Mouse (Mus musculus) kidney, embryonic 15.5 days (tissue): Measurements from ENCODE around the gene Klhl36. TPM values are rescaled to one million over a fixed set of nuclear protein-coding genes. Genes with fewer than 3 reads are reported as not detected.

Experiments
- ATAC-seq: fragments of 200-750 bp; cut with Nextera tagmentation; replicated peaks from 2 replicates; pipeline ENCODE4 v1.8.0; 2017; ENCODE audit warnings: moderate TSS enrichment; ENCODE audit not compliant: low FRiP score
- H3K27ac ChIP-seq: fragments of 300-500 bp; sonication (generic); 2 replicates; pipeline ENCODE4 v1.5.1; 2015; ENCODE audit warnings: mild to moderate bottlenecking, inconsistent platforms
- H3K27me3 ChIP-seq: fragments of 300-500 bp; sonication (generic); 2 replicates; pipeline ENCODE4 v1.6.1; 2015; ENCODE audit warnings: inconsistent platforms
- H3K36me3 ChIP-seq: fragments of 300-500 bp; sonication (generic); 2 replicates; pipeline ENCODE4 v1.6.1; 2015; ENCODE audit warnings: inconsistent platforms
- H3K4me1 ChIP-seq: fragments of 300-500 bp; sonication (generic); 2 replicates; pipeline ENCODE4 v1.6.1; 2015; ENCODE audit warnings: inconsistent platforms
- H3K4me2 ChIP-seq: fragments of 300-500 bp; sonication (generic); 2 replicates; pipeline ENCODE4 v1.6.1; 2015; ENCODE audit warnings: moderate library complexity, mild to moderate bottlenecking, inconsistent platforms
- H3K4me3 ChIP-seq: fragments of 300-500 bp; sonication (generic); replicated peaks from 2 replicates; pipeline ENCODE4 v1.5.1; 2015; ENCODE audit warnings: mild to moderate bottlenecking, inconsistent platforms
- H3K9ac ChIP-seq: fragments of 300-500 bp; sonication (generic); 2 replicates; pipeline ENCODE4 v1.6.1; 2015; ENCODE audit warnings: mild to moderate bottlenecking, inconsistent platforms
- H3K9me3 ChIP-seq: fragments of 300-500 bp; sonication (generic); replicated peaks from 2 replicates; pipeline ENCODE4 v1.6.1; 2016; ENCODE audit warnings: inconsistent platforms
- WGBS: fragments of 180-500 bp; shearing (Covaris S2); methylation state at CpG from one replicate; pipeline ENCODE4 v1.1.7; 2015; ENCODE audit warnings: mixed read lengths; 5-methylcytosine and 5-hydroxymethylcytosine counted together
- polyA plus RNA-seq: library from polyadenylated mRNA; unstranded; fragments of >200 nt; fragmentation: Nextera tagmentation; extraction: Ambion mirVana; gene quantifications from 2 replicates; pipeline ENCODE4 v1.2.1, GENCODE M21; 2015

The Klhl36 gene
- polyA plus RNA-seq, 1 experiment from 2014 or later = 18.4 TPM

DNA sequence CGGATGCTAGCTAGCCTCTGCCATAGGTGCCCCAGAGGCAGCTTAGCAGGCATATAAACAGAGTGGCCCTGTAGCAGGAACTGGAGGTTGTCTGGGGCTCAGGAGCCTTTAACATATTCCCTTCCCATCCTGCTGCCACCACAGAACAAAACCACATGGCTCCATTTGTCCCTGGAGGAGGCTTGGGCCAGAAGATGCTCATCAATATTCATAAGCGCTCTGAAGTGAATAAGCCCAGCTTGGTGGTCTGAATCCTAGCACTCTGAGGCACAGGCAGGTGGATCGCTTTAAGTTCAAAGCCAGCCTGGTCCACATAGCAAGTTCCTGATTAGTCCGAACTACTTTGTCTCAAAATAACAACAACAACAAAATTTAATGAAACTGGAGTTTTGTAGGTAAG lies 25.9 kb downstream of the Klhl36 start:
- Histone ChIP-seq H3K4me2 (no peak overlapping the region), H3K27ac (no peak overlapping the region), H3K4me1 (peaks cover 8% of the 10 kb centered on the region; the same call in 1 of the 2 replicates), H3K9ac (no peak overlapping the region), H3K9me3 (no peaks in the 10 kb centered on the region), H3K4me3 (no peak overlapping the region), H3K36me3 (no peaks in the 10 kb centered on the region), H3K27me3 (no peaks in the 10 kb centered on the region)
- no peak for ATAC-seq
- WGBS = 70% methylated on average over 4 of the region's 4 CpGs

DNA sequence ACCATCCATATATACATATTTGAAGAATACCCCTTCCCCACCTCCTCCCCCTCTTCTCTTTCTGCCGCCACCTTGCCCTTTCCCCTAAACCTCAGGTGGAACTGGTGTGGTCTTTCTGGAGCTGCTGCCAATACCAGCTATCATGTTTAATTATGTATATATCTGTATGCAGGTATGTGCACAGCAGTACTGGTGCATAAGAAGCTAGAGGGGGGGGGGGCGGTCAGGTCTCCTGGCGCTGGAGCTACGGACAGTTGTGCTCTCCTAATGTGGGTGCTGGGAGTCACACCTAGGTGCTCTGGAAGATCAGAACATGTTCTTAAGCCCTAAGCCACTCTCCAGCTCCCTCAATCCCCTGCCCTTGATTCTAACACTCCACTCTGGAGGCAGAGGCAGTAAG lies 35.0 kb downstream of the Klhl36 start:
- H3K9me3 ChIP-seq = no peaks in the 10 kb centered on the region
- H3K27me3 ChIP-seq = peaks cover 30% of the 10 kb centered on the region
- WGBS = 66% methylated on average over 4 of the region's 4 CpGs
- H3K36me3 ChIP-seq = no peaks in the 10 kb centered on the region
- ATAC-seq = 0 out of 2 replicates have a peak, but pooled peaks have one; percentile 43
- no peak overlapping the region for H3K4me3 ChIP-seq
- H3K4me2 ChIP-seq = no peak overlapping the region
- peaks cover 24% of the 10 kb centered on the region for H3K4me1 ChIP-seq
- H3K9ac ChIP-seq = no peak overlapping the region
- H3K27ac ChIP-seq = 0 out of 2 replicates have a peak overlapping the region, but pooled peaks have one; percentile 32

DNA sequence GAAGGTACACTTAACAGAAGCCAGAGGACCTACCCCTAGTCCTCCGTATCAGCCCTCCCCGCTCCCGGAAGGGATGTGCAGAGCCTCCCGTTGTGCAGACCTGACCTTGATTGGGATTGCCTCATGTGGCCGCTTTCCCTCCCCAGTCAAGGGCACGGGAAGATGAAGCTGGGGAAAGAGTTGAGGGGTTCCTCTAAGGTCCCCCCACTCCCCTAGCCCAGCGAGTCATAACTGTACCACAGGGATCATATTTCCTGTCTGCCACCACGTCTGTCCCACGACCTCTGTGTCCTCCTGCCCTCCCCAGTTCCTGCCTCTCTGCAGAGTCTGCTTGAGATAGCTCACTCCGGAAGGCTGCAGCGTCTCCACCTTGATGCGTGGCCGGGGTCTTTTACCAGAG lies 35.9 kb downstream of the Klhl36 start:
- no peak overlapping the region for H3K9ac ChIP-seq
- peaks cover 30% of the 10 kb centered on the region for H3K27me3 ChIP-seq
- H3K4me1 ChIP-seq = peaks cover 24% of the 10 kb centered on the region
- H3K9me3 ChIP-seq = no peaks in the 10 kb centered on the region
- H3K4me2 ChIP-seq = 0 out of 2 replicates have a peak overlapping the region, but pooled peaks have one; percentile 7
- ATAC-seq = peak; percentile 43; the same call in 1 of the 2 replicates
- WGBS = 16% methylated on average over 13 of the region's 13 CpGs
- no peak overlapping the region for H3K4me3 ChIP-seq
- no peaks in the 10 kb centered on the region for H3K36me3 ChIP-seq
- no peak overlapping the region for H3K27ac ChIP-seq

DNA sequence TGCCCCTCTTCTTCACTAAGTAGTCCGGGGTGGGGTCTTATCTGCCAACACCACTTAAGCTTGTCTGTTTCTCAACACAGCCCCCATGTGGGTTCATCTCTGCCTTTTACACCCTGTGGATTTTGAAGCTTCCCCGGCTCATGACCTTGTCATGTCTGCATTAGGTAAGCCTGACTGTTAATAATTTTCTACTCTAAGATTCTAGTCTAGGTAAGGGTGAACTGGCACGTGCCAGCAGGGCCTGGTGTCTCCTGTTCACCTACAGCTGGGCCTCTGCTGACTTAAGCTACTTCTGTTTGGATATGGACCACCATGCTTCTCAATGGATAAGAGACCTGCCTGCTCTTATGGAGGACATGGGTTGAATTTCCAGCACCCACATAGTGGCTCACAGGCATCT lies 39.3 kb downstream of the Klhl36 start:
- WGBS = 69% methylated on average over 3 of the region's 3 CpGs
- no peaks in the 10 kb centered on the region for H3K9me3 ChIP-seq
- no peaks in the 10 kb centered on the region for H3K36me3 ChIP-seq
- H3K9ac ChIP-seq = no peak overlapping the region
- H3K27me3 ChIP-seq = peaks cover 30% of the 10 kb centered on the region
- no peak overlapping the region for H3K4me2 ChIP-seq
- 0 out of 2 replicates have a peak, but pooled peaks have one; percentile 30 for ATAC-seq
- peak overlapping the region; percentile 34; the same call in 1 of the 2 replicates for H3K27ac ChIP-seq
- peaks cover 31% of the 10 kb centered on the region for H3K4me1 ChIP-seq
- no peak overlapping the region for H3K4me3 ChIP-seq

DNA sequence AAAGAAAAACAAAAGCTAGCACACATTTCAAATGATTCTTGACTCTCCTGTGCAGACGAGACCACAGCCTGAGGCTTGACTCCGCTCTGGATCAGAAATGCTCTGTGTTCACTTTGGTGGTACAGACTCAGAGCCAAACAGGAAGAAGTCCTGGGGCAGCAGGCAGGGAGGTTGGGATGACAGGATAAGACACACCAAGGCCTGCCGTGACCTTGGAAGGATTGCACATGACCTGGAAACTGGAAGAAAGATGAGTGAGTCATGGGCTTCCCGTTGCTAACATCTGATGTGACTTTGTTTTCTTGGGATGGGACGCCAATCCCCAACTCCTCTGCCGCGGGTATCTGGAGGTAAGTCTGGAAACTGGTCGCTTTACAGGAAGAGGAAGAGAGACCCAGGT lies 39.9 kb downstream of the Klhl36 start:
- 72% methylated on average over 8 of the region's 8 CpGs for WGBS
- Histone ChIP-seq H3K27me3 (peaks cover 28% of the 10 kb centered on the region), H3K4me2 (no peak overlapping the region), H3K4me3 (no peak overlapping the region), H3K36me3 (no peaks in the 10 kb centered on the region), H3K9ac (no peak overlapping the region), H3K4me1 (peaks cover 30% of the 10 kb centered on the region), H3K9me3 (no peaks in the 10 kb centered on the region), H3K27ac (peak overlapping the region; percentile 34; the same call in 1 of the 2 replicates)
- ATAC-seq = no peak

DNA sequence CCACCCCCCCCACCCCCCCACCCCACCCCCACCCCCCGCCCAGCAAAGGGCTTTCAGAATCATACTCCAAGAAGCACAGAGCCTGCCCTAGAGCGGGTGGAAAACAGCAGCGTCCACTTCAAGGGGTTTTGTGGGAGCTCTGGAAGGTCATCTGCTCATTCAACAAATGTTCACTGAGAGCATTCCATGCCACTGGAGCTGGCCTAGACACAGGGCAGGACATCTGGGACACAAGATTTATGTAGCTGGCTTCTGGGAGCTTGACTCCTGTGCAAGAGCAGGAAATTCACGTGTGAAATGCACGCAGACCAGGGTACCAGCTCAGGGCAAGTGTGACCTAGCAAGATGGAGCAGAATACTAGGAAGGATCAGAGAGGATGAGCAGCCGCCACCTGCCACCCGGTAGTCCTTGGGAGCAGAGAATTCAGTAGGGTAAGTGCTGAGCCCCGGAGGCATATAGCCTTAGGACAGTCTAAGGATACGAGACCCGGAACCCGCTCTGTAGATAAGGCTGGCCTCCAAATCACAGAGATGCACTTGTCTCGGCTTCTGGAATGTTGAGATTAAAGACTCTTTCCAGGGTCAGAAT lies 42.4 kb downstream of the Klhl36 start:
- H3K4me3 ChIP-seq = no peak overlapping the region
- 0 out of 2 replicates have a peak, but pooled peaks cover 6% of the 10 kb centered on the region for H3K27me3 ChIP-seq
- no peak overlapping the region for H3K27ac ChIP-seq
- H3K36me3 ChIP-seq = no peaks in the 10 kb centered on the region
- ATAC-seq = no peak; the same call in 1 of the 2 replicates
- H3K4me2 ChIP-seq = no peak overlapping the region
- 47% methylated on average over 12 of the region's 12 CpGs for WGBS
- no peak overlapping the region for H3K9ac ChIP-seq
- peaks cover 15% of the 10 kb centered on the region; the same call in 1 of the 2 replicates for H3K4me1 ChIP-seq
- no peaks in the 10 kb centered on the region for H3K9me3 ChIP-seq

DNA sequence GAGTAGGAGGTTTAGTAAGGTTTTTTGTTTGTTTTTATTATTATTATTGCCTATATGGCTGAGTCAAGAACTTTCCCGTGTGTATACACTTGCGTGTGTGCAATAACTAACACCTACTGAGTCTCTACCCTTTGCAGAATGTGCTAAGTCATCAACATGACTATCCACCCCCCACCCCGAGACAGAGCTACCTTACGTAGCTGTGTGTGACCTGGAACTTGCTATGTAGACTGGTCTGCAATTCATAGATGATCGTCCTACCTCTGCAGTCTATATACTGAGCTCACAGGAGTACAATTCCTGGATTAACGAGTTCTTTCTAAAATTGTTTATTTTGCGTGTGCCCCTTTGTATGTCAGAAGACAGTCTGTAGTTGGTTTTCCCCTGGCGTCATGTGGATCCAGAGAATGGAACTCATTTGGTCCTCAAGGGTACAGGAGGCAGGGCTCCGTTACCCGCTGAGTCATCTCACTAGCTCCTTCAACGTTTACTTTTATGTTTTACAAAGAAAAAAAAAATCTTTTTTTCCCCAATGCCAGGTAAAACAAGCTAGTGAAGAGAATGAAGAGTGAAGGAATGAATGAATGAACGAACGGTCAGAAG lies 48.0 kb downstream of the Klhl36 start, which contains the start of gene Usp10:
Usp10 (plus strand) TSS at position 417 of the 603 bp plus-strand sequence.
- H3K9ac ChIP-seq = peak within 1 kb of the TSS; percentile 93
- H3K36me3 ChIP-seq = no peaks in the 10 kb centered on the region
- peak within 1 kb of the TSS; percentile 97 for H3K27ac ChIP-seq
- H3K27me3 ChIP-seq = no peaks in the 10 kb centered on the region
- peak within 1 kb of the TSS; percentile 89 for H3K4me3 ChIP-seq
- H3K4me1 ChIP-seq = peaks cover 46% of the 10 kb centered on the region
- H3K4me2 ChIP-seq = peak within 1 kb of the TSS; percentile 96
- peak; percentile 4; the same call in 1 of the 2 replicates for ATAC-seq
- H3K9me3 ChIP-seq = no peaks in the 10 kb centered on the region
- WGBS = 32% methylated on average over 13 of the region's 13 CpGs

DNA sequence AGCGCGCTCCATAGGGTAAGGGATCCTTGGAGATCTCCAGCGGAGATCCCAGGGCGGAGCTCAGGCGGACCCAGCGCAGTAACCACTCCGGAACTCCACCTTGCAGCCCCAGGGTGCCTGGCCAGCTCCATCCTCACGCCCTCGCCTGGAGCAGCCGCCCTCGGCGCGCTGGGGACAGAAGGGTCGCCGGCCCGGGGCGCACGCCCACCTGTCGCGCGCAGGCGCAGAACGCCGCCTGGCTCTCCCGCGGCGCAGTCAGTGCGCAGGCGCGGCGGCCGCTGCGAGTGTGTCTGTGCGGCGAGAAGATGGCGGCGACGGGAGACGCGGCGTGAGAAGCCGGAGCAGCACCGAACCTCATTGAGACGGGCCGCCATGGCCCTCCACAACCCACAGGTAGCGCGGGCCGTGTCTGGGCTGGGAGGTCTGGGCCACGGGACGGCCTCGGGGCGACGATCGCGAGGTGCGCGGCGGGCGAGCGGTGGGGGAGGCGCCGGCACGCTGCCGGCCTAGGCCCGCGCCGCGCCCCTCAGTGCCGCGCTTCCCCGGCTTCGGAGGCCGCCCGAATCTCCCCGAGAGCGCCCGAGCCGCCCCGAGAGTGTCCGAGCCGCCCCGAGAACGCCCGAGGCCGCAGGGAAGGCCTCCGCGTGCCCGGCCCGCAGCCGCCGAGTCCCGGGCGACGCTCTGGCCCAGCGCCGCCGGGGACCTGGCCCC lies 48.6 kb downstream of the Klhl36 start, which contains the start of gene Gm20388:
Gm20388 (plus strand) TSS at position 295 of the 711 bp plus-strand sequence.
- WGBS = under 1% methylated on average over 94 of the region's 97 CpGs
- H3K9ac ChIP-seq = peak within 1 kb of the TSS; percentile 93
- peak; percentile 96 for ATAC-seq
- peak within 1 kb of the TSS; percentile 96 for H3K4me2 ChIP-seq
- H3K27me3 ChIP-seq = no peaks in the 10 kb centered on the region
- H3K9me3 ChIP-seq = no peaks in the 10 kb centered on the region
- H3K4me3 ChIP-seq = peak within 1 kb of the TSS; percentile 89
- H3K4me1 ChIP-seq = peaks cover 52% of the 10 kb centered on the region
- peak within 1 kb of the TSS; percentile 97 for H3K27ac ChIP-seq
- H3K36me3 ChIP-seq = no peaks in the 10 kb centered on the region

DNA sequence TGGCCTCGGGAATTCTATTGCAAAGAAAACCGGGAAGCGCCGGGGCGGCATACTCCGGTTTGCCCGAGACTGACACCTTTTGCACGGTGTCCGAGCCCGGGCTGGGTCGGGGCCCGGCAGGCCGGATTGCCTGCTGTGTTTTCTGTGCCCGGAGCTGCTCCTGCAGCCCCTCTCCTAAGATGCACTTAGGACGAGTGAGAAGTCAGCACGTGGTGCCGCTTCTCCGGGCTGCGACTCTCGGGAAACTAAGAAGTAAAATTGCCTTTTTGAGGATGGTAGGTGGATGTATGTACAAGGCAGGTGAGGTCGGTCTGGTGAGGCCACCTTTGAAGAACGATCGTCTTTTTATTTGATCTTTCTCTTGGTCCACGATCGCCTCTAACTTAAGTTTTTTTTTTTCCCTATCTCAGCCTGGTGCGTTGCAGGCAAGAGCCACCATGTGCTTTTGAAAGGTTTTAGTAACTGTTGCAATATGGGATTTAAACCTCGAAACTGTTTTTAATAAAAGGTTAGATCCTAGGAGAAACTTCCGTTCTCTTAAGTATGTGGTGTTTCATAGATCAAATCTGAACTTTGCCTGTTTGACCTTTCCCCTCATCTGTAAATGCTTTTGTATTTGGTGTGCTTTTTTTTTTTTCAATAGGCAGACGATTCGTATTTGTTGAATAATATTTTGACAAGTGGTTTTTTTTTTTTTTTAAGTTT lies 49.3 kb downstream of the Klhl36 start:
- peak overlapping the region; percentile 96 for H3K4me2 ChIP-seq
- H3K27me3 ChIP-seq = no peaks in the 10 kb centered on the region
- H3K4me1 ChIP-seq = peaks cover 59% of the 10 kb centered on the region
- no peaks in the 10 kb centered on the region for H3K36me3 ChIP-seq
- no peaks in the 10 kb centered on the region for H3K9me3 ChIP-seq
- ATAC-seq = peak; percentile 66; the same call in 1 of the 2 replicates
- peak overlapping the region; percentile 97 for H3K27ac ChIP-seq
- peak overlapping the region; percentile 89 for H3K4me3 ChIP-seq
- under 1% methylated on average over 30 of the region's 30 CpGs for WGBS
- peak overlapping the region; percentile 93 for H3K9ac ChIP-seq

DNA sequence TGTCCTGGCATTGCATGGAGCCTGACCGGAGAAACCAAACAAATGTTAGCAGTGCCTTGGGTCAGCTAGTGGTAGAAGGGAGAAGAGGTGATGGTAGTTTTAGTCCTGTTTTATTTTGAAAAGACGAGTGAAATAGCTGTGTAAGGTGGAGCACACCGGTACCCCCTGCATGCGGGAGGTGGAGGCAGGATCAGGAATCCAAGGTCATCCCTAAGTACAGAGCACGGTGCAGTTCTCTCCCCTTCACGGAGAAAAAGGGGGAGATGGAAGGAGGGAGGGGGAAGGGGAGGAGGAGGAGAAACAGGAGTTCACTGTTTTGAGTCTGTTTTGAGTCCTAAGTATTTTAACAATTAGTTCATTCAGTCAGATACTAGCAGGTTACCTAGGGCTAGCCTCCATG lies 50.6 kb downstream of the Klhl36 start:
- H3K27me3 ChIP-seq = no peaks in the 10 kb centered on the region
- 0 out of 2 replicates have a peak overlapping the region, but pooled peaks have one; percentile 48 for H3K27ac ChIP-seq
- 0 out of 2 replicates have a peak, but pooled peaks cover under 1% of the 10 kb centered on the region for H3K36me3 ChIP-seq
- peak overlapping the region; percentile 96 for H3K4me2 ChIP-seq
- WGBS = 43% methylated on average over 6 of the region's 6 CpGs
- peak overlapping the region; percentile 93; the same call in 1 of the 2 replicates for H3K9ac ChIP-seq
- peaks cover 72% of the 10 kb centered on the region for H3K4me1 ChIP-seq
- no peaks in the 10 kb centered on the region for H3K9me3 ChIP-seq
- ATAC-seq = no peak
- peak overlapping the region; percentile 89 for H3K4me3 ChIP-seq

DNA sequence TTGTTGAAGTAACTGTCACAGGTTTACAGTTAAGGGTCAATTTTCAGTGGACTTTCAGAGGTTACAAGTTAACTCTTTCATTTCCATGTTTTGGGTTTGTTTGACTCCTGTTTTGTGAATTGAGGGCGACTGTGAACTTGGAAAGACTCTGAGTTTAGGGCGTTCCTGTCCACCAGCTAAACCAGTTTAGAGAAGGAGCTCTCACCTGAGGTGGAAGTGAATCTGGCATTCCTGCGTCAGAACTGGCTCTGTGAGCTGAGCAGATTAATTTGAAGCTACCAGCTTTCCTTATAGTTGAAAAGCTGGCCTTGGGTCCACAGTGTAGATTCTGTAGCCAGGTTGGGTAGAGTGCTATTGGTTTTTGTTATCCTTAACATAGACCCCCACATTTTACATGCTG lies 51.1 kb downstream of the Klhl36 start:
- Histone ChIP-seq H3K9me3 (no peaks in the 10 kb centered on the region), H3K4me1 (peaks cover 76% of the 10 kb centered on the region), H3K36me3 (0 out of 2 replicates have a peak, but pooled peaks cover 4% of the 10 kb centered on the region), H3K27me3 (no peaks in the 10 kb centered on the region), H3K9ac (no peak overlapping the region), H3K4me2 (peak overlapping the region; percentile 96), H3K4me3 (no peak overlapping the region), H3K27ac (peak overlapping the region; percentile 52)
- ATAC-seq = no peak
- WGBS = 71% methylated on average over 3 of the region's 3 CpGs
